Mouse (Mus musculus): ENCODE measurements around the gene Plekho1.
"Not testable (repeated sequence)": the region's sequence is repeated elsewhere in the genome, so short reads cannot be mapped to it uniquely, and the experiment has no call there.

Plekho1 gene

GRCm38 (mm10) chr3:95980276-95980970, 15.4 kb downstream of the Plekho1 start:
- no peak for DNase-seq (ENCODE audit: low spot score)

DNA sequence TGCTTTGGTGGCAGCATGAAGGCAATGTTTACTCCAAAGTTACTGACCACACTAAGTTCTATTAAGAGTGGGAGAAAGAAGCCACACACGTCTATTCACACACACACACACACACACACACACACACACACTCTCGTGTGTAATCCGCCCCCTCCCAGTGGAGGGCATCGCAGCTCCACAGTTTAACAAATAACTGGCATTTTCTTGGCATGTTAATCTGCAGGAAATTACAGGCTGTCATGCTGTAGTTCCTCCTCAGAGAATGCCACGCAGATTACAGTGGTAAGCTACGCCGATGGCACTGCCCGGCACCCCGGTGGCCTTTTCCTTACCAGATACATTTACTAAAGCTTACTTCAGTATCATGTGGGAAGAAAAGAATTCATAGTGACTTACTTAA, 17.5 kb downstream of the Plekho1 start:
- no peak for DNase-seq (ENCODE audit: low spot score)

DNA sequence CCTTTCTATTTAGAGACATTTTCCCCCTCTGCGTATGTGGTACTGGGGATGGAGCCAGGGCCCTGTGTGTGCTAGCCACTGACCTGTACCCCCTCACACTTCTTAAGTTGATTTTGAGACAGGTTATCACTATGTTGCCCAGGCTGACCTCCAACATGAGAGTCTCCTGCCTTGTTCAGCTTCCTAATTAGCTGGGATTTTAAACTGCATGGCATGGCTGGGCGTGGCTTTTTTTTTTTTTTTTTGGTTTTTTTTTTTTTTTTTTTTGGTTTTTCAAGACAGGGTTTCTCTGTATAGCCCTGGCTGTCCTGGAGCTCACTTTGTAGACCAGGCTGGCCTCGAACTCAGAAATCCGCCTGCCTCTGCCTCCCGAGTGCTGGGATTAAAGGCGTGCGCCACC, 18.2 kb downstream of the Plekho1 start:
- not testable (repeated sequence) for DNase-seq (ENCODE audit: low spot score)

- no peak for DNase-seq (ENCODE audit: low spot score)
Observed at GRCm38 (mm10) chr3:95977079-95977478, 18.7 kb downstream of the Plekho1 start.

GRCm38 (mm10) chr3:95972873-95973634, 22.7 kb downstream of the Plekho1 start:
- DNase-seq (ENCODE audit: low spot score), result no peak

- DNase-seq (ENCODE audit: low spot score), result no peak
Observed at GRCm38 (mm10) chr3:95972251-95972872, 23.4 kb downstream of the Plekho1 start.

- not testable (repeated sequence) for DNase-seq (ENCODE audit: low spot score)
Observed at GRCm38 (mm10) chr3:95970661-95971060, 25.1 kb downstream of the Plekho1 start.

- DNase-seq (ENCODE audit: low spot score), result no peak
Observed at GRCm38 (mm10) chr3:95969277-95969676, 26.5 kb downstream of the Plekho1 start.

- DNase-seq (ENCODE audit: low spot score), result peak; percentile 68
Observed at GRCm38 (mm10) chr3:95965518-95966451, 30.0 kb downstream of the Plekho1 start.

DNA sequence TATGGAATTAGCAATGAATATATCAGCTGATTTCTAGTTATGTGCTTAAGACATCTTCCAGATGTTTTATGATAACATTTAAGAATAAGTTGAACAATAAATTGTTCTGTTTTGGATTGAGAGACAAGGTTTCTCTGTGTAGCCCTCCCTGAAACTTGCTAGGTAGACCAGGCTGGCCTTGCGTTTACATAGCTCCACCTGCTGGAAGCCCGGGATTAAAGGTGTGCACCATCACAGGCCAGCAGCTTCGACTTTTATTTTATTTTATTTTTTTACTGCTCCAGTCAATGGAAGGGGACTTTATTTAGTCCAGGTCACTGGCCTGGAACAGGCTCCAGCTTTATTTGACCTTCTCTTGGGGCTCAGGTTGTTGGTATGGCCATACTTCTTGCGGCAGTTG, 32.1 kb downstream of the Plekho1 start:
- peak; percentile 36 for DNase-seq (ENCODE audit: low spot score)

DNA sequence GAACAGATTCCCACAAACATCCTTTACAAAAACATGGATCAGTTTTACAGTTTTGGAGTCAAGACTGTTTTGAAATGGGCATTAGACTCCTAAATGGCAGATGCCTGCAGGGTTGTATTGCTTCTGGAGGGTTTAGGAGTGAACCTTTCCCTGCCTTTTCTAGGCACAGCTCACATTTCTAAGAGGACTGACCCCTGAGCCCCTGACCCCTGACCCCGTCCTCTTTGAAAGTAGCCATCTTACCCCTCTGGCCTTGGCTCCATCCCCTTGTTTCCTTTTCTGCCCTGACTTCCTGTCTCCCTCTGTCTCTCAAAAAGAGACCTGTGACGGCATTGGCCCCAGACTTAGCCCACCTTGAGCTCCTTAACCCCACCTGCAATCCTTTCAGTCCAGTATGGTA, 32.6 kb downstream of the Plekho1 start:
- DNase-seq (ENCODE audit: low spot score), result no peak

- not testable (repeated sequence) for DNase-seq (ENCODE audit: low spot score)
Observed at GRCm38 (mm10) chr3:95962182-95962581, 33.6 kb downstream of the Plekho1 start.

- DNase-seq (ENCODE audit: low spot score), result no peak
Observed at GRCm38 (mm10) chr3:95959807-95960206, 36.0 kb downstream of the Plekho1 start.

DNA sequence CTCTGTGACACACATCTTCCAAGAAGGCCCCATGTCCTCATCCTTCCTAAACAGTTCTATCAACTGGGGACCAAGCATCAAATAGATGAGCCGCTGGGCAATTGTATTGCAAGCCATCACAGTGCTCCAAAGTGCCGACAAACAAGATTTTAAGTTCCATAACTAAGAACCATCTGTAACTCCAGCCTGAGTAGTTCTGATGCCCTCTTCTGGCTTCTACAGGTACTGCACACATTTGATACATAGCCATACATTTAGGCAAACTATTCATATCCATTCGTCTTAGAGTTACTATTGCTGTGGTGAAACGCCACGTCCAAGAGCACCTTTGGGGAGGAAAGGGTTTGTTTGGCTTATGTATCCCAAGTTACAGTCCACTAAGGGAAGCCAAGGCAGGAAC, 36.7 kb downstream of the Plekho1 start:
- DNase-seq (ENCODE audit: low spot score), result no peak

GRCm38 (mm10) chr3:95957359-95958148, 38.2 kb downstream of the Plekho1 start:
- DNase-seq (ENCODE audit: low spot score), result peak; percentile 38

- DNase-seq (ENCODE audit: low spot score), result no peak
Observed at GRCm38 (mm10) chr3:95955318-95955717, 40.5 kb downstream of the Plekho1 start.

- not testable (repeated sequence) for DNase-seq (ENCODE audit: low spot score)
Observed at GRCm38 (mm10) chr3:95954648-95955173, 41.1 kb downstream of the Plekho1 start.

DNA sequence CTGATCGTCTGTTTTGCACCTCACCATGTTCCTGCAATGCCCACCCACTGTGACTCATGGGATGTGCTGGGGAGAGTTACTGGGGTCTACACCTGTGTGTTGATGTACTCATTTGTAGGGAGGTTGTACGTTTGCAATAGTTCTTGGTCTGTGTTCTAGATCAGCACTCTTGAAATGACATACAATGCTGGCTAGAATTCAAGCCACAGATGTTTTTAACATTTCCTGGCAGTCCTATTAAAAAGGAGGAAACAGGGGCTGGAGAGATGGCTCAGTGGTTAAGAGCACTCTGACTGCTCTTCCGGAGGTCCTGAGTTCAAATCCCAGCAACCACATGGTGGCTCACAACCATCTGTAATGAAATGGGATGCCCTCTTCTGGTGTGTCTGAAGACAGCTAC, 42.3 kb downstream of the Plekho1 start:
- no peak for DNase-seq (ENCODE audit: low spot score)

GRCm38 (mm10) chr3:95953023-95953422, 42.8 kb downstream of the Plekho1 start:
- no peak for DNase-seq (ENCODE audit: low spot score)

DNA sequence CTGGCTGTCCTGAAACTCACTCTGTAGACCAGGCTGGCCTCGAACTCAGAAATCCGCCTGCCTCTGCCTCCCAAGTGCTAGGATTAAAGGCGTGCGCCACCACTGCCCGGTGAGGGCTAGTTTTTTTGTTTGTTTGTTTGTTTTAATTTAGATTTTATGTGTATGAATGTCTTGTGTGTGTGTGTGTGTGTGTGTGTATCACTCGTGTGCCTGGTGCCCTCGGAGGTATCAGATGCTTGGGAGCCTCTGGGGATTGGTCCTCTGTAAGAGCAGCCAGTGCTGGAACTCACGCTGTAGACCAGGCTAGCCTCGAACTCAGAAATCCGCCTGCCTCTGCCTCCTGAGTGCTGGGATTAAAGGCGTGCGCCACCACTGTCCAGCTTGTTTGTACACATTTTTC, 44.2 kb downstream of the Plekho1 start:
- DNase-seq (ENCODE audit: low spot score), result not testable (repeated sequence)

Data from MN1 (cell line).